Mouse (Mus musculus): ENCODE measurements at regions not wholly inside any gene's neighbourhood (a gene's known extent, or its start where the extent isn't known, plus 50 kb on each side); places are given as distances from the start of the nearest gene placed in this dataset.
A peak's percentile ranks its signal among the peaks of the same experiment; 100 is the strongest.

DNA sequence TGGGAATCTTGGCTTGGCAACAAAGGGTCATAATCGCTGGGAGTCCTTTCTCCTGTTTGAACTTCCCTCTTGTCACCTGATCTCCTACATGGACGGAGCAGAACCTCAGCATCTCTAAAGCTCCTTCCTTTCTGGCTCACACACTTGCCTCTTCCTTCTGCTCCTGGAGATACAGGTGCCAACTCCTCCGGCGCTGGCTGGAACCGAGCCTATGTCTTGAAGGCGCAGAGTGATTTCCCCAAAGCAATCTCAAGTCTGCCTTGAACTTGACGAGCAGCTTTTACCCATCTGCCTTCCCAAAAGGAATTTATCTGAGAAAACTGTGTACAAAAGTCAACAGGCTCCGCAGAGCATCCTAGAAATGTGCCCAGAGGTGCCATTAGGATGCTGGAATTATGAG, 108.4 kb upstream of the Sall1 start:
- H3K4me3 ChIP-seq (replicated peaks) = no peak overlapping the region
- no peak overlapping the region for H3K27ac ChIP-seq (replicated peaks)
- WGBS = 44% methylated on average over 8 of the region's 8 CpGs
- H3K27me3 ChIP-seq (replicated peaks) = 0 out of 2 replicates have a peak, but pooled peaks cover 2% of the 10 kb centered on the region
- H3K4me2 ChIP-seq = no peak overlapping the region
- ATAC-seq (ENCODE audit: low FRiP score) = no peak
- no peaks in the 10 kb centered on the region for H3K36me3 ChIP-seq
- no peaks in the 10 kb centered on the region for H3K9me3 ChIP-seq (replicated peaks)
- H3K9ac ChIP-seq (replicated peaks) = no peak overlapping the region
- H3K4me1 ChIP-seq = peaks cover 18% of the 10 kb centered on the region

DNA sequence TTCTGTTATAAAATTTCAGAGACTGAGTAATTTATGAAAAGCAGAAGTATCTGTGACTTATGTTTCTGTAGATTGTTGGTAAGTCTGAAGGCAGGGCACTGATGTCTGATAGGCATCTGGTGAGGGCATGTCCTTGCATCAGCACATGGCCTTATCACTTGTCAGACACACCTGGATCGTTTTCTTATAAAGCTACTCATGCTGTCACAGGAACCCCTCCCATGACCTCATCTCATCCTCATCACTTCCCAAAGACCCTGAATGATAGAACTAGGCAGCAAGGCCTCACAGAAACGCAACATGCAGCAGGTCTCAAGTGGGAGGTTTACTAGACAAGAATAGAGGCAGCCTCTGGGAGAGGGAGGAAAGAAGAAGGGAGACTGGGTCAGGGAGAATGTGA, 107.0 kb upstream of the Sall1 start:
- Histone ChIP-seq H3K4me1 (peaks cover 18% of the 10 kb centered on the region), H3K9me3 (replicated peaks) (no peaks in the 10 kb centered on the region), H3K36me3 (no peaks in the 10 kb centered on the region), H3K4me3 (replicated peaks) (no peak overlapping the region), H3K9ac (replicated peaks) (no peak overlapping the region), H3K27me3 (replicated peaks) (0 out of 2 replicates have a peak, but pooled peaks cover 2% of the 10 kb centered on the region), H3K4me2 (no peak overlapping the region), H3K27ac (replicated peaks) (no peak overlapping the region)
- 94% methylated on average over 2 of the region's 2 CpGs for WGBS
- ATAC-seq (ENCODE audit: low FRiP score) = no peak

DNA sequence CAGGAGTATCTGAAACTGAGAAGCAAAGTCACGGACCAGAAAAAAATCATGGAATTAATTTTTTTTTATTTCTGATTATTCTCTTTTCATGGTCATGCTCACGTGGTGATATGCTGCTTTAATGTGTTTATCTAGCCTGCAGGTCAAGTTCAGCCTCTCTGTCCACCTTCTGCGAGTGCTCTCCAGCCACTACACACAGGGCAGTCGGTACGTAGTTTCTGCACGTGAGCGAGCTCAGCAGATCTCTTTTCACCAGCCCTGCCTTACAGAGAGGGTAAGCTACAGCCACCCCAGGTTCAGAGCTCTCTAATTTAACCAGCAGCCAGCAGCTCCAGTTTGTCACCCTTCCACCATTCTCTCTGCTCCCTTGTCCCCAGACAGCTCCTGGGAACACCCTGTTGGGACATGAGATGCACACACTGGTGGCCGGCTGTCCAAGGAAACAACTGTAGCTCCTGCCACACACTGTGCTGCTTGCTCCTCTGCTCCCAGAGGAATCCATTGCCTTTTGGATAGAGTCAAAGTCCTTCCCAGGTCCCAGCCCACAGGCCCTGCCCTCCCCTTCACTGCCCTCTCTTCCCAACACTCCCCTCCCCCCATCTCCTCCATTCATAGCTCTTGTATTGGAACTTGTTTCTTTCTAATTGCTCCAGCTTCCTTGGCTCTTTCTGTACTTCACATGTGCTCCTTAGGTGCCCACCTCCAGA, 97.7 kb upstream of the Sall1 start:
- Histone ChIP-seq H3K27ac (replicated peaks) (no peak overlapping the region), H3K27me3 (replicated peaks) (peaks cover 5% of the 10 kb centered on the region; the same call in 1 of the 2 replicates), H3K9ac (replicated peaks) (no peak overlapping the region), H3K4me3 (replicated peaks) (no peak overlapping the region), H3K9me3 (replicated peaks) (no peaks in the 10 kb centered on the region), H3K4me1 (peaks cover 13% of the 10 kb centered on the region), H3K36me3 (no peaks in the 10 kb centered on the region), H3K4me2 (no peak overlapping the region)
- 77% methylated on average over 8 of the region's 8 CpGs for WGBS
- ATAC-seq (ENCODE audit: low FRiP score) = no peak

DNA sequence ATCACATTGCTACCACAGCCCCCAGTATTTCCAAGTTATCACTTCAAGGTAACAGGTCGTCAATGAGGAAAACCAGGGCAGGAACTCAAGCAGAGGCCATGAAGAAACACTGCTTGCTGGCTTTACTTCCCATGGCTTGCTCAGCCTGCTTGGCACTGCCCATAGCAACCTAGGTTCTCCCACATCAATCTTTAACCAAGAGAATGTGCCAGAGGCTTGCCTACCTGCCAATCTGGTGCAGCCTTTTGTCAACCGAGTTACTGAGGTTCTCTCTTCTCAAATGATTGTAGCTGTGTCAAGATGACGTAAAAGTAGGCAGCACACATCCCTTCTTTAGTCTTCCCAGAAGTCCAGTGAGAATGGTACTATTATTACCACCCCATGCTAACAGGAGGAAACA, 95.9 kb upstream of the Sall1 start:
- no peak for ATAC-seq (ENCODE audit: low FRiP score)
- H3K27me3 ChIP-seq (replicated peaks) = peaks cover 5% of the 10 kb centered on the region; the same call in 1 of the 2 replicates
- H3K4me1 ChIP-seq = peaks cover 14% of the 10 kb centered on the region
- no peak overlapping the region for H3K4me3 ChIP-seq (replicated peaks)
- H3K9me3 ChIP-seq (replicated peaks) = no peaks in the 10 kb centered on the region
- no peak overlapping the region for H3K9ac ChIP-seq (replicated peaks)
- H3K36me3 ChIP-seq = no peaks in the 10 kb centered on the region
- no peak overlapping the region for H3K27ac ChIP-seq (replicated peaks)
- 83% methylated on average over 3 of the region's 3 CpGs for WGBS
- no peak overlapping the region for H3K4me2 ChIP-seq

DNA sequence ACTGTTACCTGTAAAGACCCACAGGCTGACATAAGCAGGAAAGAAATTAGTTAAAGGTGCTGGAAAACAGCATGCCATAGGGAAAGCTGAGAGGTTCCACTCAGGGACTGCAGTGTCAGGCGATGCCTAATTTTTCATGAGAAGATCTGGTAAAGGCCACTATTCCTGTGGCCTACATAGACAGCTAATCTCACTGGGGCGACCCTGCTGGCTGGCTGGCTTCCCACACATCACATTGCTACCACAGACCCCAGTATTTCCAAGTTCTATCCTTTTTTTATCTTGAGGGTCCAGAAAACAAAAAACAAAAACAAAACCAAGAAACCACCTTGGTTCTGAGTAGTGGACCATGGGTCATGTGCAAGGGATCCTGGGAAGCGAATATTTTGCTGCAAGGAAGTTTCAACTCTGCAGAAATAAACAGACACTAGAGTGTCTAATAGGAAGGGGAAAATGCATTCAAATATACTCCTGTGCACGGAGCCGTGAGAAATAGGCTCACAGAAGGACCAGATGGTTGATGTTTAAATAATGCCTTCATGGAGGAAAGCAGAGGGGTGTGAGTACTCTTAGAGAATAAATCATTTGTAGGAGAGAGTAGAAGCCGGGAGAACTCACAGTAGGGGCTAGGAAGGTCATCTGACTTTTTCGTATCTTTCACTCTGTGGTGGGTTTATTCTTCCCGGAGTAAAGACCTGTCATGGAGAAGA, 94.6 kb upstream of the Sall1 start:
- no peak overlapping the region for H3K4me2 ChIP-seq
- no peaks in the 10 kb centered on the region for H3K36me3 ChIP-seq
- WGBS = 51% methylated on average over 8 of the region's 8 CpGs
- H3K27me3 ChIP-seq (replicated peaks) = peaks cover 5% of the 10 kb centered on the region; the same call in 1 of the 2 replicates
- H3K4me3 ChIP-seq (replicated peaks) = no peak overlapping the region
- H3K4me1 ChIP-seq = peaks cover 16% of the 10 kb centered on the region
- no peaks in the 10 kb centered on the region for H3K9me3 ChIP-seq (replicated peaks)
- H3K9ac ChIP-seq (replicated peaks) = no peak overlapping the region
- no peak overlapping the region for H3K27ac ChIP-seq (replicated peaks)
- ATAC-seq (ENCODE audit: low FRiP score) = no peak

DNA sequence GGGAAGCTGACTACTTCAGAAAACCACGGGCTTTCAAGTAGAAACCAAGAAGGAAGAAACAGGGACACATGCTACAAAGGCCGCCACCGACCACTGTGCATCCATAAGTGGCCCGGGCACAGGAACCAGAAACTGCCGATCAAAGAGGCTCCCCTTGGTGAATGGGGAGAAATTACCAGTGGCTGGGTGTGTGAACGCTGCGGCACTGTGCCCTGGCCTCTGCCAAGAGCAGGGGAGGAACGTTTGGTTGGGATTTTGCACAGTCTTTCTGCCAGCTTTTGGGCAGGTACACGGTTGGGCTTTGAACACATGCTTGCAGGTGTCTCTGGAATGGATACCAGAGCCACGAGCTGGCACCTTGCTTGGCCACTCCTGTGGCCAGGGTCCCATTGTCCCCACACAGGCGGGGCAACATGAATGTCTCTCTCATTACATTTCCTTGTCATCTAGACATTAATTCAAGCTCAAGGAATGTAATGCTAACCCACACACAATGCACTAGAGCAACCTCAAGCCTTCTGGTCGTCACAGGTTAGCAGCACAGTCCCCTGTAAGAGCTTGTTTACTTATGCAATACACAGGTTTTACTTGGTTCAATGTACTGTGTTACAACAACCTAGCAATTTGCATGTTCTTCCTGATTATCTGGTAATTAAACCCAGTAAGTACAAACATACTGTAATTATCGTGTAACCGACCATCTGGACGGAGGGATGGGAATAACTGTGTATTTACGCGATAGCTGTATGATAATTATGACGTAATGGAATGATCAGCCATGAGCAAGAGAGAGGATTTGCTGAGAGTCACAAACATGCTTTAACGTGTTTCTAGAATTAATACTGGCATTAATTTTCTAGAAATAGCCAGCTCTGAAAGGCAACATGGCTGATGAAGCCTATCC, 90.9 kb upstream of the Sall1 start:
- Histone ChIP-seq H3K9me3 (replicated peaks) (no peaks in the 10 kb centered on the region), H3K27ac (replicated peaks) (no peak overlapping the region), H3K9ac (replicated peaks) (no peak overlapping the region), H3K4me2 (0 out of 2 replicates have a peak overlapping the region, but pooled peaks have one; percentile 23), H3K36me3 (no peaks in the 10 kb centered on the region), H3K4me1 (peaks cover 16% of the 10 kb centered on the region), H3K27me3 (replicated peaks) (no peaks in the 10 kb centered on the region), H3K4me3 (replicated peaks) (no peak overlapping the region)
- ATAC-seq (ENCODE audit: low FRiP score) = no peak
- 66% methylated on average over 19 of the region's 19 CpGs for WGBS

DNA sequence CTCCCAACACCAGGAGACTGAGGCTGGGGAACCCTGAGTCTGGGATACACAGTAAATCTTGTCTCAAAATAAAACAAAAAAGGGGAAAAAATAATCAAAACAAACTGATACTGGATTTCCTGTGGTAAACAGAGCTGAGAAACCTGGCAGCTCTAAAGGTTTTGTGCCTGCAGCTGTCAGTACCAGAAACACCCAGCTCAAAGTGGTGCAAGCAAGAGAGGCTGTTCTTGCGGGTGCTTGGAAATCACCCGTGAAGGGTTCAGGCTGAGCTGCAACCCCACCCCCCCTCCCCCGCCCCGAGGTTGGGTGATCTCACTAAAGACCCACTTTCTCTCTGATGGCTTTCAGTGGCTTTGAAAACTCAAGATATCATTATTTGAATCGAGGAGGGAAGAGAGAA, 90.1 kb upstream of the Sall1 start:
- Histone ChIP-seq H3K27ac (replicated peaks) (no peak overlapping the region), H3K4me1 (peaks cover 17% of the 10 kb centered on the region), H3K9me3 (replicated peaks) (no peaks in the 10 kb centered on the region), H3K4me3 (replicated peaks) (no peak overlapping the region), H3K36me3 (no peaks in the 10 kb centered on the region), H3K27me3 (replicated peaks) (no peaks in the 10 kb centered on the region), H3K4me2 (no peak overlapping the region), H3K9ac (replicated peaks) (no peak overlapping the region)
- WGBS = 51% methylated on average over 5 of the region's 5 CpGs
- ATAC-seq (ENCODE audit: low FRiP score) = no peak

DNA sequence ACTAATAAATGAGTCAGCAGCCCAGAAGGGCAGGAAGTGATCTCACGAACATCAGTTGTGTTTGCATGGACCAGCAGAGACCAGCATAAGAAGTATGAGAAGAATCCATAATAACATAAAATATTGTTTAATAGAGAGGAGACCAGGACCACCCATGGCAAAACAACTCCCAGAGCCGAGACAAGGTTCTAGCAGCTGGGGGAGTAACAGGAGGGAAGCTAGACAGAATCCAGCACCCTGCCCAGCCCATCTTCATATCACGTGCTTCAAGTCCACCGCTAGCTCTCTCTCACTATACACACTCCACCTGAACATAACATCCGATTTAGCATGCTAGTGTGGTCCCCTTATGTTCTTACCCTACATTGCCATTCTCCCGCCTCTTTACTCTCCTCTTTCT, 77.1 kb upstream of the Sall1 start:
- H3K4me2 ChIP-seq = no peak overlapping the region
- ATAC-seq (ENCODE audit: low FRiP score) = no peak
- H3K27me3 ChIP-seq (replicated peaks) = no peaks in the 10 kb centered on the region
- H3K9me3 ChIP-seq (replicated peaks) = no peaks in the 10 kb centered on the region
- H3K4me1 ChIP-seq = no peaks in the 10 kb centered on the region
- H3K36me3 ChIP-seq = no peaks in the 10 kb centered on the region
- no peak overlapping the region for H3K27ac ChIP-seq (replicated peaks)
- 86% methylated on average over 6 of the region's 6 CpGs for WGBS
- no peak overlapping the region for H3K4me3 ChIP-seq (replicated peaks)
- no peak overlapping the region for H3K9ac ChIP-seq (replicated peaks)

DNA sequence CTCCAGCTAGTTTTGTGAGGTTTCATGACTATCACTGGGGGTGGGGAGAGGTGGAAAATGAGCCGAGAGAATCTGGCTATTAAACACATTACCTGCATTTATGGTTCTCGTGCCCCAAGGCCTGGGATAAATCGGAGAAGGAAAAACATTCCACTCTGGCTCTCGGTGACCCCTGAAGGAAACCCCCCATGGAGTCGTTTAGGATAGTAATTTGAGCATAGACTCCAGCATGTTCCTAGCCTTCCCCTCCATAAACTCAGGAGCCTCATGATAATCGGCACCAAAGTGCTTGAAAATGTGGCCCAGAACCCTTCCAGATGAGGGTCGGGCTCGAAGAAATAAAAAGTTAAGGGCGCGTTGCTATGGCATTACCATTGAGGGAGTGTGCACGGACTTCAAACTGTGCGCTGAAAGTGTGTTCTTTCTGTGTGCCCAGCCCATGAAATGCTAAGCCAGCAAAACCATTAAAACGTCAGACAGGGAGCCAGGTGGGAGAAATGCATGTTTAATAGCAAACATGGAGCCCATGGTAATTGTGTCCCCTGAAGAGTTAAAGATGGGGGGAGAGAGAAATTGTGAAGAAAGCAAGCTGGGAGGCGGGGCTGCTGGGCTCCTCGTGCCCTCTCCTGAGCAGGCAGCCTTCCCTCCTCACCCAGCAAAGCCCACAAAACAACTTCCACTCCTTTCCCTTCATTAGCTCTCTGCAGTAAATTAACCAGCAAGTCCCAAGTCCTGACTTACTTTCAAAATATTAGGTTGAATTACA, 64.1 kb upstream of the Sall1 start:
- no peak for ATAC-seq (ENCODE audit: low FRiP score)
- Histone ChIP-seq H3K4me2 (no peak overlapping the region), H3K9me3 (replicated peaks) (no peaks in the 10 kb centered on the region), H3K9ac (replicated peaks) (no peak overlapping the region), H3K27me3 (replicated peaks) (no peaks in the 10 kb centered on the region), H3K36me3 (no peaks in the 10 kb centered on the region), H3K27ac (replicated peaks) (no peak overlapping the region), H3K4me3 (replicated peaks) (no peak overlapping the region), H3K4me1 (peaks cover 6% of the 10 kb centered on the region; the same call in 1 of the 2 replicates)
- 44% methylated on average over 15 of the region's 15 CpGs for WGBS

DNA sequence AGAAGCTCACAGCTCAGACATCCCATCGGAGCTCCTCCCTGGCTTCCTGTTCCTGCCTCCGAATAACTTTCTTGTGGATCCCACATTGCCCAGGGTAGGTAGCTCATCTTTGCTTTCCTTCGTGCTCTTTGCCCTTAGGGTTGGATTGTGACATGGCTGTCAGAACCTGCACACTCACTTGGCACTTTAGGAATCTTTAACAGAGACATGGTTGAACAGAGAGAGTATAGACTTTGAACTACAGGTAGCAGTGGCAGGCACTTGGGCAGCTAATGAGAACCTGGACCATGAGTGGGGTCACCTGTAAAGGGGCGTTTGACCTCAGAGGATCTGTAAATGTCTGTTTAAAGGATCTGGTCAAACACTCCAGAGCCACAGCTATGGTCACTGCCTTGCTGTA, 62.4 kb upstream of the Sall1 start:
- 94% methylated on average over 4 of the region's 4 CpGs for WGBS
- Histone ChIP-seq H3K4me3 (replicated peaks) (no peak overlapping the region), H3K9ac (replicated peaks) (no peak overlapping the region), H3K4me2 (no peak overlapping the region), H3K27me3 (replicated peaks) (no peaks in the 10 kb centered on the region), H3K9me3 (replicated peaks) (no peaks in the 10 kb centered on the region), H3K4me1 (0 out of 2 replicates have a peak, but pooled peaks cover 6% of the 10 kb centered on the region), H3K36me3 (no peaks in the 10 kb centered on the region), H3K27ac (replicated peaks) (no peak overlapping the region)
- ATAC-seq (ENCODE audit: low FRiP score) = no peak

DNA sequence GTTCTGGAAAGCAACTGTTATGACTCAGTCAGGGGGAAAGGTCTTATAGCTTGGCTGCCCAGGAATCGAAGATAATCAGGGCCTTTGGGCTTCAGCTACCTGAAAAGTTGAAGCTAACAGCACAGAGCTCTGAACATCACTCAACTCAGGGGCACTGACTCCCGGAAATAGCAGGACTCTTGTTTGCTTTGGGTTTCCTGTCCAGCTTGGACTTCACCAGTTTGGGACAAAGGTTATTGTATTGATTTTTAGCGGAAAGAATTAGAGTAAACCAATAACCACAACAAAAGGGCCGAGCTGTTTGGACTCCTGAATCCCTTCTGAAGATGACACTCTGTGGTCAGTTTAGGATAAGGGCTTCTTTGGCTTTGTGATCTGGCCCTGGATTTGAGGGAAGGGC, 53.4 kb upstream of the Sall1 start:
- no peaks in the 10 kb centered on the region for H3K36me3 ChIP-seq
- H3K4me1 ChIP-seq = no peaks in the 10 kb centered on the region
- no peaks in the 10 kb centered on the region for H3K9me3 ChIP-seq (replicated peaks)
- ATAC-seq (ENCODE audit: low FRiP score) = no peak
- no peak overlapping the region for H3K27ac ChIP-seq (replicated peaks)
- H3K27me3 ChIP-seq (replicated peaks) = no peaks in the 10 kb centered on the region
- no peak overlapping the region for H3K9ac ChIP-seq (replicated peaks)
- no peak overlapping the region for H3K4me3 ChIP-seq (replicated peaks)
- H3K4me2 ChIP-seq = no peak overlapping the region
- 88% methylated on average over 4 of the region's 4 CpGs for WGBS

Measured in neural tube, embryonic 15.5 days (tissue).